Mouse (Mus musculus): Measurements from ENCODE around the gene Fzd4.

Fzd4 gene

GRCm38 (mm10) chr7:89418917-89419679 is 14.9 kb downstream of the Fzd4 start:
- CTCF ChIA-PET, result interaction anchor here (0.5 to 6.1 kb wide), 8 partner anchors 9 to 1993 kb away, joined by 3 to 26 read pairs (median 4); no protein-coding TSS in a partner anchor
- POLR2A ChIA-PET, result interaction anchor here in 1 of 4 experiments (0.6 to 0.8 kb wide), 3 partner anchors 13 to 21 kb away, joined by 3 read pairs; no protein-coding TSS in a partner anchor

- POLR2A ChIA-PET, result no interaction called here
- CTCF ChIA-PET, result interaction anchor here in 1 of 4 experiments (6.1 kb wide), 1 partner anchor 252 kb away, joined by 26 read pairs; no protein-coding TSS in a partner anchor
Observed at GRCm38 (mm10) chr7:89421294-89421693, 17.1 kb downstream of the Fzd4 start.

- POLR2A ChIA-PET, result interaction anchor here in 1 of 4 experiments (1.2 kb wide), 1 partner anchor 20 kb away, joined by 3 read pairs; no protein-coding TSS in a partner anchor
- CTCF ChIA-PET, result interaction anchor here in 1 of 4 experiments (0.7 kb wide), 1 partner anchor 15 kb away, joined by 3 read pairs; no protein-coding TSS in a partner anchor
Observed at GRCm38 (mm10) chr7:89422650-89423049, 18.5 kb downstream of the Fzd4 start.

GRCm38 (mm10) chr7:89423194-89423593 is 19.0 kb downstream of the Fzd4 start:
- ChIA-PET POLR2A (interaction anchor here in 1 of 4 experiments (1.2 kb wide), 1 partner anchor 21 kb away, joined by 3 read pairs; no protein-coding TSS in a partner anchor), CTCF (no interaction called here)

- ChIA-PET CTCF (no interaction called here), POLR2A (no interaction called here)
Observed at GRCm38 (mm10) chr7:89423688-89424255, 19.6 kb downstream of the Fzd4 start.

GRCm38 (mm10) chr7:89424659-89425058 is 20.5 kb downstream of the Fzd4 start:
- POLR2A ChIA-PET, result no interaction called here
- CTCF ChIA-PET, result no interaction called here

- ChIA-PET POLR2A (interaction anchor here in 1 of 4 experiments (0.7 kb wide), 1 partner anchor 1020 kb away, joined by 5 read pairs; no protein-coding TSS in a partner anchor), CTCF (interaction anchor here in 2 of 4 experiments (0.7 to 2.0 kb wide), 2 partner anchors 10 to 12 kb away, joined by 4 to 5 read pairs; no protein-coding TSS in a partner anchor)
Observed at GRCm38 (mm10) chr7:89425803-89426725, 21.9 kb downstream of the Fzd4 start.

- CTCF ChIA-PET, result interaction anchor here in 1 of 4 experiments (0.7 to 2.0 kb wide), 2 partner anchors 11 to 1843 kb away, joined by 3 to 4 read pairs; partner anchors contain the start of gene Grm5
Observed at GRCm38 (mm10) chr7:89427101-89427500, 22.9 kb downstream of the Fzd4 start.

GRCm38 (mm10) chr7:89428804-89429203 is 24.6 kb downstream of the Fzd4 start:
- POLR2A ChIA-PET, result no interaction called here

More at GRCm38 (mm10) chr7:89427101-89427500, 22.9 kb downstream of the Fzd4 start:
- POLR2A ChIA-PET, result no interaction called here

GRCm38 (mm10) chr7:89429326-89429725 is 25.2 kb downstream of the Fzd4 start:
- POLR2A ChIA-PET, result no interaction called here

More at GRCm38 (mm10) chr7:89428804-89429203, 24.6 kb downstream of the Fzd4 start:
- CTCF ChIA-PET, result interaction anchor here in 1 of 4 experiments (0.7 kb wide), 1 partner anchor 55 kb away, joined by 8 read pairs; no protein-coding TSS in a partner anchor

GRCm38 (mm10) chr7:89431185-89431584 is 27.0 kb downstream of the Fzd4 start:
- ChIA-PET POLR2A (no interaction called here), CTCF (interaction anchor here in 1 of 4 experiments (0.5 to 0.6 kb wide), 2 partner anchors 460 to 1140 kb away, joined by 3 to 8 read pairs; no protein-coding TSS in a partner anchor)

More at GRCm38 (mm10) chr7:89429326-89429725, 25.2 kb downstream of the Fzd4 start:
- CTCF ChIA-PET, result no interaction called here

- ChIA-PET CTCF (interaction anchor here in 2 of 4 experiments (1.1 to 1.5 kb wide), 2 partner anchors 15 to 44 kb away, joined by 3 read pairs; no protein-coding TSS in a partner anchor), POLR2A (no interaction called here)
Observed at GRCm38 (mm10) chr7:89433193-89433892, 29.2 kb downstream of the Fzd4 start.

GRCm38 (mm10) chr7:89433893-89434616 is 29.9 kb downstream of the Fzd4 start:
- ChIA-PET CTCF (interaction anchor here in 2 of 4 experiments (1.1 to 1.5 kb wide), 2 partner anchors 15 to 44 kb away, joined by 3 read pairs; no protein-coding TSS in a partner anchor), POLR2A (no interaction called here)

GRCm38 (mm10) chr7:89436404-89436803 is 32.2 kb downstream of the Fzd4 start:
- ChIA-PET CTCF (interaction anchor here in 2 of 4 experiments (0.6 to 1.5 kb wide), 2 partner anchors 11 to 41 kb away, joined by 4 to 5 read pairs; no protein-coding TSS in a partner anchor), POLR2A (no interaction called here)

- CTCF ChIA-PET, result interaction anchor here in 3 of 4 experiments (0.6 to 1.8 kb wide), 20 partner anchors 11 to 1640 kb away, joined by 3 to 7 read pairs (median 3); no protein-coding TSS in a partner anchor
Observed at GRCm38 (mm10) chr7:89437589-89437988, 33.4 kb downstream of the Fzd4 start.

GRCm38 (mm10) chr7:89441291-89441690 is 37.1 kb downstream of the Fzd4 start:
- POLR2A ChIA-PET, result no interaction called here
- CTCF ChIA-PET, result interaction anchor here in 1 of 4 experiments (0.6 kb wide), 1 partner anchor 840 kb away, joined by 5 read pairs; no protein-coding TSS in a partner anchor

More at GRCm38 (mm10) chr7:89437589-89437988, 33.4 kb downstream of the Fzd4 start:
- POLR2A ChIA-PET, result interaction anchor here in 1 of 4 experiments (0.6 kb wide), 1 partner anchor 694 kb away, joined by 4 read pairs; no protein-coding TSS in a partner anchor

GRCm38 (mm10) chr7:89442242-89442641 is 38.1 kb downstream of the Fzd4 start:
- CTCF ChIA-PET, result no interaction called here
- POLR2A ChIA-PET, result no interaction called here

All from embryonic stem cell, embryonic (primary cell).